Mouse (Mus musculus): ENCODE results near the gene Gm364.

Gene Gm364

DNA sequence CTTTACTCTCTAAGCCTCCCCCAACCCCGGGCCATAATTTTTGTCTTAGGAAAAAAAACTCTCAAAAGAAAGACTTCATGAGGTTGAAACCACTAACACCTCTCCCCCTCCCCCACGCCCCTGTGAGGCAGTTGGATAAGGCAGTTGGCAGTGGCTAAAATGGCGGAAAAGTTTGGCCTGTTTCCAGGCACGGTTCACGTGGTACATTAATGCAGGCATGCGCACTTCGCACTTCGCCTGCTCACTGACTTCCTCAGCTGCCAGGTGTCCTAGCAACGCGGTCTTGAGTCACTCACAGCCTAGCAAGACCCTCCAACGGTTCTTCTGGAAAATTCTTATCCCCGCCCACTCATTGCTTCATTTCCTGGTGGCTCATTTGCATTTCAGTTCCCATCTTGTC lies at the start of gene Gm364:
TSS of gene Gm364 (plus strand) at position 386 of the 400 bp plus-strand sequence.
- DNase-seq (ENCODE audit: low spot score) = no peak

DNA sequence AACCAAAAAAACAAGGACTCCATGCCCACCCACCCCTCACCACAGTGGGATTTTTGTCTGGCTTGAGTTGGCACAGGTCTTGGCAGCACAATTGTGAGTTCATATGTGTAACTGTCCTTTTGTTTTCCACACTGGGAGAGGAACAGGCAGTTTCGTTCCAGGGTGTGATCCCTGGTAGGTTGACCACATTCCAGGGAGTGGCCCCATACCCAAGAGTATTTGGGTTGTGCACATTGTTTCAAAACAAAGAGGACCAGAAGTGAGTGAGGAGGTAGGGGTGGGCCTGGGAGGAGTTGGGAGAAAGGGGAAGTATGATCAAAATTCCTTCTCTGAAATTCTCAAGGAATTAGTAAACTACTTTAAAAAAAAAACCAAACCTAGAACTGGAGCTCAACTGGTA lies 49.6 kb upstream of the Gm364 start:
- DNase-seq (ENCODE audit: low spot score) = no peak

DNA sequence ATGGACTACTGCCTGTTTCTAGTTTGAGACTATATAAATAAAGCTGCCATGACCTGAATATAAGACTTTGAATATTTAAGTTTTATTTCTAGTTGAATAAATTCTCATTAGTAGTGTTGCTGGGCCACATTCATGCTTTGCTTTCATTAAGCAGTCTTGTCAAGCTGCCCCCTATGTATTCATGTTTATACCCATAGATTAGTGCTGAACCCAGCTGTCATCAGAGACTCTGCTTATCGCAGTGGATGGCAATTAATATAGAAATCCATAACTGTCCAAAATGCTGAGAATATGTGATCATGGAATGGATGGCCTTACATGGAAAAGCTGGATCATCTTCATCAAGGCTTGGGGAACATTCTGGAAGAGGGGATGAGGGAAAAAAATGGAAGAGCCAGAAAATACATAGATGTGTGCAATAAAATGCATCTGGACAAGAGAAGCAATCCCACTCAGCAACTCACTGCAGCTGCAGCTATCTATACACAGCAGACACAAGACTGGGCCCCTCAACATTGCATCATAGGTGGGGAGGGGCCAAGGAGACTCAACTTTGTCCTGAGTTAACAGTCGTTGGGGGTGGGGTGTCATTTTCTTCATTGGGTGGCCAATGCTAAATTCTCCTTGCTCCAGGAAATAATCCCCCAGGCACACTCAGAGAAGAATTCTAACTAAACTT lies 43.9 kb upstream of the Gm364 start:
- DNase-seq (ENCODE audit: low spot score) = no peak

DNA sequence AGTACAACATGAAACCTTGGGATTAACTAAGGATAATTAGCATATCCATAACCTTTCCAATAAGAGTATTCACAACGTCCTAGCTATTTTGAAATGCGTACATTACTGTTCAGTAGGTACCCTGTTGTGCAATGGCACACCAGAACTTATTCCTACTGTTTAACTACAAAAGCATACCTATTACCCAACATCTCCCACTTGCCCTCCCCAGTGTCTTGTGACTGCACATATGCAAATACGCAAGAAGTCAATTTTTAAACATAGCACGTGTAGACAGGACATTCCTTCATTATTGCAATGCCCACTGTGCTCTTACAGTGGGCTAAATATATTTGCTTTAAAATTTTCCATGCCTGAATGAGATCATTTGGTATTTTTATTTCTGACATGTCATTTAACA lies 36.0 kb upstream of the Gm364 start:
- no peak for DNase-seq (ENCODE audit: low spot score)

DNA sequence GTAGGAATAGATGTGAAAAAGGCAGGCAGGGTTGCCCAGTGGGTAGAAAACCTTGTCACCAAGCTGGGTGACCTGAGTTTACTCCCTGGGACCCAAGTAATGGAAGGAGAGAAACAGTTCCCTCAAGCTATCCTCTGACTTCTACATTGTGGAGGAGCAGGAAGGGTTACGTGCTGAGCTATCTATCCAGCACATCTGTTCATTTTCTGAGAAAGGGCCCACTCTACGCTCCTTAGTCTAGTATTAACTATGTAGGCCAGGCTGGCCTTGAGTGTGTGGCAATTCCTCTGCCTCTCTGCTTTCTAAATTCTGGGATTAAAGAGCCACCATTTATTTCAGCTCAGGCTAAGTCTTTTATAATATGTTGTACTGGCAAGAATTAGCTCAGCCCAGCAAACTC lies 35.4 kb upstream of the Gm364 start:
- DNase-seq (ENCODE audit: low spot score) = no peak

DNA sequence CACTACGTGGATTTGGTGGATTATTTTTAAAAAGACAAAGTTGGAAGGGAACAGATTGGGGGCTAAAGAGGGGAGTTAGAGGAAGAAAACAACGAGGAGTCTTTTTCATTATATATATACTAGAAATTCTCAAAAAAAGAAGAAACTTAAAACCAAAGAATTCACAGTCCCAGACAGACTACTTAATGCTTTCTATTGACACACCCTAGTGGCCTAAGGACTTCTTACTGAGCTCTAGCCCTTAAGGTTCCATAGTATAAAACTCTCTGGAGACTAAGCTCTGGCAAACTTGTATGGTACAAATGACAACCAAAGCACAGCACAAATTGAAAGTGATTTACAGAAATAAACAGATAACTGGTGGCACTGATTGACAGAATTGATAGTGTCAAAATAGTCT lies 34.9 kb upstream of the Gm364 start:
- no peak for DNase-seq (ENCODE audit: low spot score)

DNA sequence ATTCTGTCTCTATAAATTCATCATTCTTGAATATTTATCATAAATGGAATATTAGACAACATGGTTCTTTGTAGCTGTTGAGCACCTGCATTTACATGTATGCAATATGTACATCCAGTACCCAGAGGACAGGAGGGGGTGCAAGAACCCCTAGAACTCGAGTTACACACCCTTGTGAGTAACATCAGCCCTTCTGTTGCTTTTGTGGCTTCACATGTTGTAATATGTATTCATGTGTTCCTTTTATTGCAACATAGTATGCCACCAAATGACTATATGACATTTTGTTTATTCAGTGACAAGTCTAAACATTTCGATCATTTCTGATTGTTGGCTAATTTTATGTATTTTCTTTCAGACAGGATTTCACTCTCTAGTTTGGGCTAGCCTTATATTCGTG lies 31.9 kb upstream of the Gm364 start:
- no peak for DNase-seq (ENCODE audit: low spot score)

DNA sequence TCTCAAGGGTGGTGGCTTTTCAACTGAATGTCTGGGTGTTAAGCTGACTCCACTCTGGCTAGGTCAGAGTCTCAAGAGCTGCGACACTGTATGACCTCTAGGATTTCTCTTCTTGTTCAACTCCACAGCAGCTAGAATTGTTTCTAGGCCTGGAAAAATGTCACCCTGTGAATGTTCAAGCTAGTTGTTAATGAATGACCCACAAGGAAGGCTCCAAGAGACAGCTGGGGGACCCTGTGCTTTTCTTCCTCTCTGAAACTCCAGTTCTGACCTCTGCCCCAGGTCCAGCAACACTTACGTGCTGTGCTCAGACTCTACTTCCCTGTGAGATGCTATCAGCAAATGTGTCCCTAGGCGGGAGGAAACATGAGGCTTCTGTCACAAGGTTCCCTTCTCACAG lies 30.4 kb upstream of the Gm364 start:
- no peak for DNase-seq (ENCODE audit: low spot score)

DNA sequence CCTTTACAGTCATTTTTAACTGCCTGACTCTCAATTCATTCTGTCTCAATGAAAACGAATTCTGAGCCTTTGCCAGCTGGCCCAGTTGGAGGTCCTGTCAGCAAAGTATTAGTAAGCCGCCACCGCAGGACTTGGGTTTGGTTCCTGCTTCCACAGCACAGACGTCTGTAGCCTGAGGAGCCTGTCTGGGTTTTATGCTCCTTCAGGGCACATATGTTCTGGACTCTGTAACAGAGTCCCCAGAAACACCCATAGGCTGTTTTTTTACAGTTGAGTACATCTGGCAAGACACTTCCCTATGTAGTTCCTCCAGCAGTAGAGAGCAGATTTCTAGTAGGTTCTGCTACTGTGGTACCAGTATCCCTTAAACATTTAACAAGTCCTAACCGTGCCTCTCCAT lies 28.0 kb upstream of the Gm364 start:
- no peak for DNase-seq (ENCODE audit: low spot score)

DNA sequence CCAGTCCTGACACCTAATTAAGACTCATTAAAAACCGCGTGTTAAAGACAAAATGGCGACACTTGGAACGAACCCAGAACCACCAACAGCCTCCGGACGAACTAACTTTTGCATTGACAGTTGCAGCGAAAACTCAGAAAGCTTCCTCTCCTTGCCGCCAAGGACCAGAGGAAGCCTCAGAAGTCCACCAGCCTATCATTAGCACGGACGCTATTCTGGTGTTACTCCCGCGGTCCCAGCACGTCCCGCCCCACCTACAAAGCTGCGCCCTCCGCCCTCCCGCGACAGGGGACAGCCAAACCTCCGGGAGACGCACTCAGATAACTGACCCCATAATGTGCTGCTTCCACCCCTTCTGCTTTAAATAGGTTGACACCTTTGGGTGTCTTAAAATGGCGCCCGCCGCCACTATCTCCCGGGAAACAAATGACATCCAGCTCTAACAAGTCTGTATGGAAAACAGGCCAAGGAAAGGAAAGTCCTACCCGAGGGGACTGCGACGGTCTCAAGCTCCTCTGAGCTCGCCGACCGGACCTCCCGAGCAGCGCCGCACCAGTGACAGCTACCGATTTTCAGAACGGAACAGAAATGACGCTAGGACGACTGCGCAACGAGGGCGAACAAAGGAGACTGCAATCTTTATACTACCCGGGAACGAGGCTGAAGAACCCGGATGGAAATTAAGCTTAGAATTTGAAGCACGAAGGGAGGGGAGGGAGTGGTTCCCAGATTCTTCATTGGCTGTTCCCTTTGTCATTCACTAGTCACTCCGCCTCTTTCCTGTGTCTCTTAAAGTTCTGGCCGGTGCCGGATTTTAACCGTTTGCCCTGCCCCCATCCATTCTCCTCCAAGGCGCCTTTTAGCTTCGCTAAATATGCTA lies 16.3 kb upstream of the Gm364 start, which contains the start of gene Rbmx:
TSS of gene Rbmx (minus strand) at position 670 of the 880 bp plus-strand sequence.
- DNase-seq (ENCODE audit: low spot score) = peak; percentile 62

DNA sequence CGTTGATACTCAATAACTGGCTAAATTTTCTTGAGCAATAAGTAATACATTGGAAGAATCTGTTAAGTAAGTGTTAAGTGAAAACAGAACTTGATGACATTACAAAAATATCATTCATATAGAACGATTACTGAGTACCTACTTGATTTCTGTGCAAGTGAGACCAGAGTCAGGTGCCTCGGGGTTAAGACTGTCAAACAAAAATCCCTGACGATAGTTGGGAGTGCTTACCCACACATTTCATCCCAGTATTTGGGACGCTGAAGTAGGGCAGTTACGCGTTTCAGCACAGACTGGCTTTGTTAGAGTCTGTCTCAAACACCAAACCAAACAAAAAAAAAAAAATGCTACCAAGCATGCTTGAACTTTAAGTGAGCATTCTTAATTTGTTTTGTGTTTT lies 15.5 kb upstream of the Gm364 start:
- no peak for DNase-seq (ENCODE audit: low spot score)

DNA sequence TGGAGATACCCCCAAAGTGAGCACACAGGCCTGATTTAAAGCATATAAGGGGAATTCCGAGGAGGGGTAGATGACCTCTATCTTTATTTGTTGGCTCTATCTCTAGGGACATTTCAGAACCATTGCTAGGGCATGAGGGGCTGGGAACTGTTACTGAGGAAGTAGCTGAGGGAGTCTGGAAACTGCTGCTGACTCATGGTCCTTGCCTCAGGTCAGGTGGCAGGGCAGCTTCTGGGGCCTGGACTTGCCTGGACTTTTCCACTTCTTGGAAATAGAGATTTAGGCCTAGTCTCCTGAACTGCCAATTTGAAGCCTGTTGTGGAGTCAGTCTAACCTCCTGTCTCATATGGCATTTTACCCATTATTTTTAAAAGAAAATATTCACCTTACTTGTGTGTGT lies 7.6 kb upstream of the Gm364 start:
- no peak for DNase-seq (ENCODE audit: low spot score)

DNA sequence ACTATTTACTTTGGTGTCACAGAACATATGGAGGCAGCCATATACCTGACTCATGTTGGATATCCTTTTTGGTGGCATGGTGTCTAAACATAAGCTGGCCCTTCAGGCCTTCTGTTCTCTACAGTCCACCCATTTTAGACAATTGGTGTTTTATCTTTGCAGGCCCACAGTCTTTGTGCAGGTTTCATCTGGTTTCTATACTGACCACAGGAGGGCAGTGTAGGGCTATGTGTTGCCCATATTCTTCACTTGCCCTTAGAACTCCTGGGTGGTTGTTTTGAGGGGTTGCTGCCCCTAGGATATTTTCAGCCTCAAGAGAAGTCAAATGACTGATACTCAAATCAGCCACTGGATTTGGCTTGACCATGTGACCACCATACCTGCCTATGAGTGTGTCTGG lies 5.3 kb upstream of the Gm364 start:
- no peak for DNase-seq (ENCODE audit: low spot score)

DNA sequence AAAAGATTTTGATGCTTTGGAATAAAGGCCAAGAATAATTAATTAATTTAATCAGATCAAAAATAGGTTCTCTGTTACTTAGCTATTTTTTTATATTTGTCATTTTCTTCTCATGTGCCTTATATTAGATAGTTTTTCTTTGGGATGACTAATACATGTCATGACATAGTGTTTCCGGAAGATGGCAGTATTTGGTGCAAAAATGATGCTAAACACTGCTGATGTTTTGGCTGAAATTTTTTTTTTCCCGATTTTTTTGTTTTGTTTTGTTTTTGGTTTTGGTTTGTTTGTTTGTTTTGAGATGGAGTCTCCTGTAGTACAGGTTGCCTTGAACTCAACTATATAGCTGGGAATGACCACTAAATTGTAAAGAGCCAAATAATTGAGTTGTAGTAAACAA lies 22.7 kb downstream of the Gm364 start:
- no peak for DNase-seq (ENCODE audit: low spot score)

DNA sequence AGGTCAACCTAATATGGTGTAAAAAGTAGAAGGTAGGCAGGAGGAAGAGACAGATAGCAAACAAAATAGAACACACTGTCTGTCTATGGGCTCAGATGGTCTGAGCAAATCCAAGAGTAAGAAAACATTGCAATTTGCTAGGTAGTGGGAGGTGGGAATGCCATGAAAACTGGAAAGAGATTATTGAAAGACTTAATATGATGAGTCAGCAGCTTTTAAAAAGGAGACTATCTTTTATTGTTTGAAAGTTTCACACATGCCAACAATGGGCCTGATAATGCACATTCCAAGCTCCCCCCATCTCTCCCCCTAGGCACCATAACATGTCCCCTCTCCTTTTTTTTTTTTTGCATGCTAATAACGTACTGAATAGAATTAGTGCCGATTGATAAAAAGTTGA lies 24.9 kb downstream of the Gm364 start:
- no peak for DNase-seq (ENCODE audit: low spot score)

DNA sequence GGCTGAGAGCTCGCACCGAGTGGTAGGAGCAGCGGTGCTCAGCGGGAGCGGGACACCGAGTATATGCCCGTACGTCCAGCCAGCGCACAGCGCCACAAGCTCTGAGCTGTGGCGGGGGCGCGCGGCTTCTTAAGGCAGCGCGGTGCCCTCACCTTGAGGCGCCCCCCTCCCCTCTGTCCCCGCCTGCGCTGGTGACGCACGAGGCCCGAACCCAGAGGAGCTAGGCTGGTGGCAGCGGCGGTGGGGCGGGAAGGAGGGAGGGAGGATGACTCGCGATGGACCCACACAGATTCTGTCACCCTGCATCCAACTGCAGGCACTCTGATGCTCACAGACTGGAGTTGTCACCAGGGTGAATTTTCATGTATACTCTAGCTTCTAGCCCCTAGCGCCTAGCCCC lies 94.7 kb downstream of the Gm364 start, which contains the start of gene Gpr101:
TSS of gene Gpr101 (minus strand) at position 124 of the 400 bp plus-strand sequence.
- DNase-seq (ENCODE audit: low spot score) = no peak

DNA sequence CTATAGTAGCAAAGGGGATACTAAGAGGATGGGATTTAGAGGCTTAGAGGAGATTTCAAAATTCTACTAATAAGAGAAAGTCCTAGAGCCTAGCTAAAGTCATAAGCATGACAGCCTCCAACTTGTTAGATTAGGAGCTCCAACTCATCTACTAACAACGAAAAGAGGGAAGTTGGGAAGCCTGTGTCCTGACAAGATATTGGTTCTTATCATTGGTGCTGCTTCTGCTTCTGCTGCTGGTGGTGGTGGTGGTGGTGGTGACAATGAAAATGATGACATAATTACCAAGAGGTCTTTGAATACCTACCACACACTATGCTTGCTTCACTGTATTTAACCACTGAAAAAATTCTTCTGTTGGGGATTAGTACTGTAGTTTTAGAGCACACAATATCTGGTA lies 97.3 kb downstream of the Gm364 start:
- DNase-seq (ENCODE audit: low spot score) = no peak

DNA sequence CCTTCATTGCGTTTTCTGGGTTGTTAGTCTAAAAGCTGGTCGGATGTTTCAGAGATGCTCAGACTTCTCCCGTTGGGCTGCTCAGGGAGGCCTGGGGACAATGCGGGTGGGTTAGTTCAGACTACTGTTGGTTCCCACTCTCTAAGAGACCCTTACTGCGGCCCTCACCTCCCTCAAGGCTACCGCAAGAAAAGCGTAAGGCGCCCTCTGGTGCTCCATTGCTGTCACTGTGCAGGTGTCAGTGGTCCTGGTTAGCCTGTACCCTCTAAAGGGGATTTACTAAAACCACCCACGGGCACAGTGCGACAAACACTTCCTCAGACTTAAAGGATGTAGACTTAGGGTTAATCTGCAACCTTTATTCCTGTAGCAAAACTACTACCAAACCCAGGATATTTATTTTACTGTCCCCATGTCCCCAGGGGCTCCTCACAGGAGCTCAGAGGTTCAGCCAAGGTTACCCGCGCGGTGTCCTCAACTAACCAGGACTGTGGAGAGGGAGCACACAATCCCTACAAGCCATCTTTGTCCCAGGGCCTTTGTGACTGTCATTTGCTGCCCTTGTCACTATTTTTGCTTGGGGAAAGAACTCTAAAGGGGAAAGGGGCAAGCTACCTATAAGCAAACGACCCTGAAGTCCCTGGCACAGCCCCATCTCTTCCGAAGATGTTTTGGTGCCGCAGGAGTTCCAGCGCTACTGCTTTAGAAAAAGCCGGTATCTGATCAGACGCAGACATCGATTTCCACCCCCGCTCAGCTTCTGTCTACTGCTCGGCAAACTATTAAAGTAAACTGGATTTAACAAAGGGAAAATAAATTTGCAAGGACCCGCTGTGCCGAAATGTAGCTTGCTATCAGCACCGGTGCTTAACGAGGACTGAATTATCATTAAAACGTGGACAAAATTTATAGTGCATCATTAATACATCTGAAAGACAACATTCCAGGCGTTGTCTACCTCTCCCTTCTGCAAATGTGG lies 112.5 kb downstream of the Gm364 start:
- DNase-seq (ENCODE audit: low spot score) = no peak
